Mouse (Mus musculus): ENCODE measurements around the gene Eif3k. TPM values are rescaled to one million over a fixed set of nuclear protein-coding genes. Genes with fewer than 3 reads are reported as not detected.

The Eif3k gene
- total and polyA plus RNA-seq, 3 experiments = 545 to 671 TPM; not detected in 1

DNA sequence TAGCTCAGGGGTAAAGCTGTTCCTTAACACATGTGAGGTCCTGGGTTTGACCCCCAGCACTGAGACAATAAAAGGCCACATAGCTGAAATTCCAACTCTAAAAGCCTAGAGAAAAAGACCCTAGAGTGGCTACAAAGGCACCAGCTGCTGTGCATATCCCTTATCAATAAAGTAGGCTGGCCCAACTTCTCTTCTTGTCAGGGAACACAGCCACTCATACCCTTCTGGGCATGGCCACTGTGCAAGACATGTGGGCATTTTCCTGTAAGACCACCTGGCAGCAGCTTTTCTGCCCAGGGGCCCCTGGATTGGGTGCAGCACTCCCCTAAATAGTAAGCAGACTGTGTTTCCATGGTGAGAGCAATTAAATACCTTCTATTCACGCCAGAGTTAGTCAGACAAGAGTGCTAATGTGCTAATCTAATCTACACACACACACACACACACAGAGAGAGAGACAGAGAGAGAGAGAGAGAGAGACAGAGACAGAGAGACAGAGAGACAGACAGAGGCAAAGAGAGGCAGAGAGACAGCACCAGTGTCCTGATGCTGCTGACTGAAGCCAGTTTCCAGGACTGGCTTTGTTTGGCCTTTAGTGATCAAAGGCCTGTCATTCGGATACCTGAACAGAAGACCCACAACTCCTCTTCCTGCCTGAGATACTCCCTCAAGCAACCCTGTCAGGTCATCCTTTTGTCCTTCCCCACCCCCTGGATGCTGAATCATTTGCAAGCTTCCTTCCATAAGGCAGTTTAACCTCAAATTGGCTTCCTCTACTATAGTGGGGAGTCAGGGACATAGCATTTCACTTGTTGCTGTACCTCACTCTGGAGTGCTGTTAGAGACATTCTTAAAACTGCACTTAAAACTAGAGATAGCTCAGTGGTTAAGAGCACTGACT is 27.9 kb downstream of the Eif3k start:
- H3K79me2 ChIP-seq (ENCODE audit: control insufficient read depth, insufficient read depth, low read length, poor library complexity) = peaks cover 72% of the 10 kb centered on the region
- H3K27me3 ChIP-seq (ENCODE audit: control insufficient read depth in 1 of 2, insufficient read depth in 2 of 2, low read length in 2 of 2) = no peaks in the 10 kb centered on the region
- peaks cover 9 to 77% of the 10 kb centered on the region in 2 experiments; a peak in 3 of 4 replicates for H3K36me3 ChIP-seq (ENCODE audit: control insufficient read depth in 1 of 2, insufficient read depth in 2 of 2, low read length in 2 of 2)
- no peaks in the 10 kb centered on the region for H3K9me3 ChIP-seq (replicated peaks; ENCODE audit: insufficient read depth, low read length)
- no peak overlapping the region for H3K4me3 ChIP-seq (ENCODE audit: control insufficient read depth in 1 of 2, insufficient read depth in 1 of 2, low read depth in 2 of 2, low read length in 2 of 2)
- H3K4me1 ChIP-seq (ENCODE audit: control insufficient read depth in 1 of 2, insufficient read depth in 2 of 2, low read length in 2 of 2) = peaks cover 34 to 44% of the 10 kb centered on the region in 2 experiments
- DNase-seq (ENCODE audit: low read depth, low spot score) = peak; percentile 80
- H3K9ac ChIP-seq (ENCODE audit: control insufficient read depth, low read depth, low read length, poor library complexity, severe bottlenecking) = no peak overlapping the region
- H3K27ac ChIP-seq (ENCODE audit: control insufficient read depth, low read depth, low read length) = peak overlapping the region; percentile 41
- TF ChIP-seq CTCF (IDR thresholded peaks at IDR 0.05 in 2 of 3, conservative IDR thresholded peaks at IDR 0.05 in 1 of 3; ENCODE audit: control insufficient read depth in 1 of 3, insufficient read depth in 1 of 3, low read depth in 2 of 3, low read length in 3 of 3, poor library complexity in 1 of 3, severe bottlenecking in 1 of 3) (no peak), USF1 (IDR thresholded peaks at IDR 0.05; ENCODE audit: low read depth, low read length) (no peak), KAT2A (conservative IDR thresholded peaks at IDR 0.05; ENCODE audit: low read depth, low read length) (no peak), MYC (IDR thresholded peaks at IDR 0.05; ENCODE audit: low read depth, low read length) (no peak), ZNF384 (IDR thresholded peaks at IDR 0.05; ENCODE audit: low read depth, low read length) (peak; percentile 63; the same call in 1 of the 2 replicates), E2F4 (IDR thresholded peaks at IDR 0.05; ENCODE audit: borderline replicate concordance, low read depth, low read length) (no peak), ZMIZ1 (IDR thresholded peaks at IDR 0.05; ENCODE audit: low read depth, low read length) (no peak), ZKSCAN1 (IDR thresholded peaks at IDR 0.05; ENCODE audit: low read depth, low read length) (no peak), MAX (IDR thresholded peaks at IDR 0.05; ENCODE audit: low read length) (no peak), ELF1 (IDR thresholded peaks at IDR 0.05; ENCODE audit: low read depth, low read length) (no peak), NRF1 (IDR thresholded peaks at IDR 0.05; ENCODE audit: insufficient read depth, low read depth, low read length, poor library complexity, severe bottlenecking) (no peak), NELFE (IDR thresholded peaks at IDR 0.05; ENCODE audit: low read depth, low read length) (no peak), CHD1 (IDR thresholded peaks at IDR 0.05; ENCODE audit: low read depth, low read length) (no peak), POLR2AphosphoS2 (IDR thresholded peaks at IDR 0.05; ENCODE audit: low read length) (no peak), ZC3H11A (IDR thresholded peaks at IDR 0.05; ENCODE audit: low read depth, low read length) (no peak), MEF2A (IDR thresholded peaks at IDR 0.05; ENCODE audit: extremely low read depth, insufficient replicate concordance, low read depth, low read length, poor library complexity, severe bottlenecking) (0 out of 2 replicates have a peak, but pooled peaks have one; percentile 43), POLR2AphosphoS5 (IDR thresholded peaks at IDR 0.05; ENCODE audit: borderline replicate concordance, low read depth, low read length) (no peak), MAFK (IDR thresholded peaks at IDR 0.05; ENCODE audit: borderline replicate concordance, low read depth, low read length) (0 out of 2 replicates have a peak, but pooled peaks have one; percentile 34), EP300 (IDR thresholded peaks at IDR 0.05; ENCODE audit: low read depth in 1 of 2, low read length in 2 of 2) (peak; percentile 57 to 74; a peak in 3 of 4 replicates), MXI1 (IDR thresholded peaks at IDR 0.05; ENCODE audit: low read depth, low read length) (peak; percentile 74), GATA1 (IDR thresholded peaks at IDR 0.05; ENCODE audit: low read depth, low read length) (peak; percentile 87), POLR2A (IDR thresholded peaks at IDR 0.05; ENCODE audit: control insufficient read depth in 1 of 2, insufficient read depth in 1 of 2, low read depth in 1 of 2, low read length in 2 of 2, poor library complexity in 1 of 2) (no peak), BHLHE40 (IDR thresholded peaks at IDR 0.05; ENCODE audit: borderline replicate concordance, low read depth, low read length) (no peak), SIN3A (IDR thresholded peaks at IDR 0.05; ENCODE audit: low read length) (peak; percentile 76), TCF12 (IDR thresholded peaks at IDR 0.05; ENCODE audit: low read depth, low read length) (peak; percentile 78), GABPA (IDR thresholded peaks at IDR 0.05; ENCODE audit: low read depth, low read length) (no peak), USF2 (IDR thresholded peaks at IDR 0.05; ENCODE audit: borderline replicate concordance in 1 of 2, insufficient read depth in 1 of 2, low read depth in 1 of 2, low read length in 2 of 2) (no peak), MAZ (IDR thresholded peaks at IDR 0.05; ENCODE audit: low read depth, low read length) (0 out of 2 replicates have a peak, but pooled peaks have one; percentile 27), HCFC1 (IDR thresholded peaks at IDR 0.05; ENCODE audit: low read depth, low read length) (0 out of 2 replicates have a peak, but pooled peaks have one; percentile 34), JUND (IDR thresholded peaks at IDR 0.05; ENCODE audit: low read depth, low read length) (no peak), ETS1 (IDR thresholded peaks at IDR 0.05; ENCODE audit: low read depth, low read length) (peak; percentile 65), MYB (IDR thresholded peaks at IDR 0.05; ENCODE audit: low read depth, low read length) (no peak), RAD21 (IDR thresholded peaks at IDR 0.05; ENCODE audit: low read depth, low read length) (no peak), SMC3 (IDR thresholded peaks at IDR 0.05; ENCODE audit: low read depth, low read length) (no peak), TAL1 (IDR thresholded peaks at IDR 0.05; ENCODE audit: low read length) (peak; percentile 78)

Measured in MEL (cell line).